Mouse (Mus musculus): ENCODE results near the gene Thg1l. TPM values are rescaled to one million over a fixed set of nuclear protein-coding genes. Genes with fewer than 3 reads are reported as not detected.

Thg1l gene
- polyA plus RNA-seq, 1 experiment from 2014 or later: 10.4 TPM

- Histone ChIP-seq H3K9ac (no peak overlapping the region), H3K27ac (no peak overlapping the region), H3K4me1 (replicated peaks) (peaks cover 11% of the 10 kb centered on the region; the same call in 1 of the 2 replicates), H3K4me2 (no peak overlapping the region), H3K4me3 (no peak overlapping the region), H3K9me3 (no peaks in the 10 kb centered on the region), H3K27me3 (no peaks in the 10 kb centered on the region), H3K36me3 (peaks cover 43% of the 10 kb centered on the region)
- ATAC-seq (ENCODE audit: low FRiP score): no peak
- 96% methylated on average over 2 of the region's 2 CpGs for WGBS
Measured at GRCm38 (mm10) chr11:45897392-45897791, 57.9 kb downstream of the Thg1l start.

Other genes starting within 250 kb of the Thg1l start
- gene Clint1, start 103.4 kb downstream of the Thg1l start, polyA plus RNA-seq (2015; fragmentation: Nextera tagmentation; extraction: Ambion mirVana): 48.1 and 48.9 TPM in 2 replicates
- 15.1 and 15.8 TPM in 2 replicates for gene Lsm11, start 10.6 kb downstream of the Thg1l start, polyA plus RNA-seq (2015; fragmentation: Nextera tagmentation; extraction: Ambion mirVana)
- 0.10 and 0.17 TPM in 2 replicates for gene Sox30, start 24.8 kb upstream of the Thg1l start, polyA plus RNA-seq (2015; fragmentation: Nextera tagmentation; extraction: Ambion mirVana)
- 5.0 and 7.9 TPM in 2 replicates for gene Gm12166, start 96.8 kb upstream of the Thg1l start, polyA plus RNA-seq (2015; fragmentation: Nextera tagmentation; extraction: Ambion mirVana)
- 13.2 and 14.9 TPM in 2 replicates for gene Adam19, start 100.5 kb upstream of the Thg1l start, polyA plus RNA-seq (2015; fragmentation: Nextera tagmentation; extraction: Ambion mirVana)
- gene Nipal4, start 211.0 kb upstream of the Thg1l start, polyA plus RNA-seq (2015; fragmentation: Nextera tagmentation; extraction: Ambion mirVana): 0.31 and 0.62 TPM in 2 replicates

All from hindbrain, embryonic 13.5 days (tissue).